In the genomic region with DNA sequence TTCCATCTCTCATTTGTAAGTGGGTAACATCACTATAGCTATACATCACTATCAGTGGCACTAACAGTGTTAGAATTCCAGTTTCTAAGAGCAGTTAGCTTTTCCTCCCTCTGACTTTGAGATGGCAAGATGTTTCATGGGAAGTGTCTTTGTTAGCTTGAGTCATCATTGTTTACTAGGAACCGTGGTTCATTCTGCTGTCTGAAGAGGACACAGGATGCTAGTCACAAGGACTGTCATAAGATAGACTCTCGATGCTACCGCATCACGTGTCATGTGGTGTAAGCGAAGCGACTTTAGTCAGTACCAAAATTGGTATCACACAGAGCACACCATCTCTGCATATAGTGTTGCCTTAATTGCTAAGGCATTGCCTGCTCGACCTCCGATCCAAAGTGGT, we compare ENCODE assay signal across 24 mouse cellular contexts.
"Had no signal": no experiment of that assay in that cellular context is flagged by ENCODE, and none has a peak within 500 bp of the region (broad histone marks: within the 10 kb centered on the region; RNA-seq: fewer than 3 reads in every experiment).

No protein-coding gene starts in this region.

- DNase-seq: gastrocnemius, adult 2 months; gastrocnemius, postnatal 10 days; gastrocnemius, postnatal 25 days; heart, adult 2 months; heart, postnatal 10 days; heart, postnatal 4 days; kidney, adult 11 months; kidney, adult 2 months; kidney, adult 9 months; kidney, postnatal 14 days; kidney, postnatal 36 days; layer of hippocampus, adult 9-11 months; layer of hippocampus, postnatal 36 days; liver had no signal

- H3K9ac ChIP-seq: hindbrain, embryonic 13.5 days; hindbrain, embryonic 15.5 days; kidney, embryonic 15.5 days; limb, embryonic 12.5 days had no signal

- ATAC-seq: hindbrain, postnatal 0 days; intestine, embryonic 16.5 days had no signal

- H3K36me3 ChIP-seq: hindbrain, embryonic 10.5 days; hindbrain, embryonic 13.5 days; hindbrain, embryonic 15.5 days; kidney, embryonic 15.5 days; limb, embryonic 10.5 days; limb, embryonic 12.5 days had no signal

- H3K27me3 ChIP-seq: hindbrain, embryonic 13.5 days; hindbrain, embryonic 15.5 days; kidney, embryonic 15.5 days; limb, embryonic 12.5 days had no signal

- H3K4me2 ChIP-seq: heart, embryonic 11.5 days; hindbrain, embryonic 13.5 days; hindbrain, embryonic 15.5 days; kidney, embryonic 15.5 days; limb, embryonic 12.5 days had no signal

- H3K9me3 ChIP-seq: hindbrain, embryonic 10.5 days; hindbrain, embryonic 13.5 days; hindbrain, embryonic 15.5 days; kidney, embryonic 15.5 days; limb, embryonic 10.5 days; limb, embryonic 12.5 days had no signal

- H3K27ac ChIP-seq: gastrocnemius, adult 2 months; heart, adult 2 months; hindbrain, embryonic 13.5 days; hindbrain, embryonic 15.5 days; hindbrain, postnatal 0 days; kidney, embryonic 15.5 days; kidney, postnatal 0 days; limb, embryonic 10.5 days; limb, embryonic 12.5 days had no signal

- H3K4me3 ChIP-seq: gastrocnemius, adult 2 months; heart, adult 2 months; hindbrain, embryonic 10.5 days; hindbrain, embryonic 13.5 days; hindbrain, embryonic 15.5 days; kidney, embryonic 15.5 days; limb, embryonic 10.5 days; limb, embryonic 12.5 days had no signal
